19 mouse cellular contexts compared by ENCODE assay signal in the genomic region with DNA sequence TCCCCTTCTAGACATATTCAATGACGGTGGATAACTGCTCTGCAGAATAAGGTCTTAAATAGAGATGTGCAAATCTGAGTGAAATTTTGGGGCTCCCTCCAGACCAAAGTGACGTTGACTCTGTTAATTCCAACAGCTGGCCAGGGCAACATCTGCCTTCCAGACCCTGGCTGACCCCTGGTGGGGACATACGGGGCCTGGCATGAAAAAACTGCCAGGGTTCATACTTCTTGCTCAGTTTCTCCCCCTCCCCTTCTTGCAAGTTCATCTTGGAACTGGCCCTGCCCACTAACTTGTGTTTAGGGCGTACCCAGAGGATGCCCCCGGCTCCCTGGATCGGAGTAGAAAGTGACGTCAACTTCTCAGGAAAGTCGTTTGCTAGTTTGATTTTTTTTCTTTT.
"Had no signal": no experiment of that assay in that cellular context is flagged by ENCODE, and none has a peak within 500 bp of the region (broad histone marks: within the 10 kb centered on the region; RNA-seq: fewer than 3 reads in every experiment).

No protein-coding gene starts in this region.

- H3K4me3 ChIP-seq: limb, embryonic 10.5 days; limb, embryonic 13.5 days; liver, embryonic 13.5 days; megakaryocyte, embryonic 14.5 days; midbrain, embryonic 10.5 days; midbrain, embryonic 13.5 days; myocyte; neural tube, embryonic 13.5 days; stomach, embryonic 15.5 days had no signal

- H3K36me3 ChIP-seq: liver, embryonic 13.5 days; midbrain, embryonic 13.5 days; neural tube, embryonic 13.5 days; stomach, embryonic 15.5 days had no signal

- H3K27me3 ChIP-seq: limb, embryonic 13.5 days; midbrain, embryonic 13.5 days; neural tube, embryonic 13.5 days; stomach, embryonic 15.5 days had no signal

- DNase-seq: kidney, adult 18-20 months; kidney, adult 9 months; kidney, postnatal 36 days; liver, embryonic 13.5 days; lung, embryonic 14.5 days; lung, postnatal 36 days; retina, postnatal 1 day; right cerebral cortex, postnatal 25 days; thymus, adult 18-20 months; thymus, postnatal 36 days had no signal

- H3K9me3 ChIP-seq: limb, embryonic 10.5 days; liver, embryonic 13.5 days; midbrain, embryonic 13.5 days; neural tube, embryonic 13.5 days; stomach, embryonic 15.5 days had no signal

- ATAC-seq: midbrain, embryonic 13.5 days; midbrain, embryonic 16.5 days had no signal

- H3K27ac ChIP-seq: limb, embryonic 10.5 days; limb, embryonic 13.5 days; liver, embryonic 13.5 days; midbrain, embryonic 10.5 days; midbrain, embryonic 13.5 days; neural tube, embryonic 13.5 days; stomach, embryonic 15.5 days had no signal

- H3K4me2 ChIP-seq: limb, embryonic 13.5 days; liver, embryonic 13.5 days; lung, embryonic 14.5 days; midbrain, embryonic 13.5 days; neural tube, embryonic 13.5 days; stomach, embryonic 15.5 days had no signal

- H3K9ac ChIP-seq: limb, embryonic 13.5 days; liver, embryonic 13.5 days; lung, embryonic 14.5 days; midbrain, embryonic 13.5 days; neural tube, embryonic 13.5 days; stomach, embryonic 15.5 days had no signal
